Mouse (Mus musculus) cerebellum, adult 2 months (tissue): ENCODE measurements at regions not wholly inside any gene's neighbourhood (a gene's known extent, or its start where the extent isn't known, plus 50 kb on each side); places are given as distances from the start of the nearest gene placed in this dataset.

ENCODE experiments used
- CTCF ChIP-seq: fragments of 200-500 bp; IDR thresholded peaks from 2 replicates; pipeline ENCODE4 v1.5.1; 2011; ENCODE audit warnings: low read depth, mild to moderate bottlenecking, control low read depth, low read length, moderate library complexity, borderline replicate concordance; ENCODE audit not compliant: insufficient read depth
- POLR2A ChIP-seq: fragments of 200-500 bp; IDR thresholded peaks from 2 replicates; pipeline ENCODE4 v1.6.1; 2011; ENCODE audit warnings: low read length, control low read depth, borderline replicate concordance; ENCODE audit not compliant: insufficient read depth

DNA sequence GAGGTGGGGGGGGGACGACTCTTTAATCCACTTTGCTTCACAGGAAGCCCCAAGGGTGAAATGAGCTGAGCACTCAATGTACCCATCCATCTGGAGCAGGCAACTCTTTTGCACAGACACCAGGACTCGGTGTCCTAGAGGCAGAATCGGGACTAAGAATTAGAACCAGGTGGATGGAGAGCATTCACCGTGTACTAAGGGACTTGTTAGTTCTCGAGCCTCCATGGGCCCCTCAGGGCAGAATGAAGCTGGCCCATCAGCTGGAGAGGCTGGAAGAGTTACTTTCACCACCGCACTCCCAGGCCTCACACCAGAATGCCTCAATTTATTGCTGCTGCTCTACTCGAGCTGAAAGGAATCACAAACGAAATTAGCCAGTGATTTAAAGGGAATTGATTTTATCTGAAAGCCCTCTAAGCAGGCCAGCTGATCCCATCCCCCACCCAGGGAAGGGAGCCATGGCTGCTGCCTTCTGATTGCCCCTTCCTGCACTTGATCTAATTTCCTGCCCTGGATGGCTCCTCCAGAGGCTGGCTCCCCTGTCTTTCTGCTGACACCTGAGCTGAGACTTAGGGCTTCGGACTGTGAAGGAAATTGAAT is 66.2 kb upstream of the Otos start:
- TF ChIP-seq CTCF = no peak
- TF ChIP-seq POLR2A = no peak
